Mouse (Mus musculus) heart, embryonic 11.5 days (tissue): ENCODE results near the gene Rpl3. TPM values are rescaled to one million over a fixed set of nuclear protein-coding genes. Genes with fewer than 3 reads are reported as not detected.
"Not testable (repeated sequence)": the region's sequence is repeated elsewhere in the genome, so short reads cannot be mapped to it uniquely, and the experiment has no call there.

ENCODE experiments used
- ATAC-seq: fragments of 200-750 bp; cut with Nextera tagmentation; replicated peaks from 2 replicates; pipeline ENCODE4 v1.8.0; 2017; ENCODE audit warnings: moderate library complexity; ENCODE audit not compliant: insufficient number of reproducible peaks, low FRiP score, low TSS enrichment
- H3K27ac ChIP-seq: fragments of 300-500 bp; sonication (generic); 2 replicates; pipeline ENCODE4 v1.5.1; 2014; ENCODE audit warnings: mild to moderate bottlenecking, low read depth, low read length
- H3K27me3 ChIP-seq: fragments of 300-500 bp; sonication (generic); 2 replicates; pipeline ENCODE4 v1.6.1; 2014; ENCODE audit warnings: mild to moderate bottlenecking, low read length, mixed read lengths; ENCODE audit not compliant: control insufficient read depth, insufficient read depth
- H3K36me3 ChIP-seq: fragments of 300-500 bp; sonication (generic); 2 replicates; pipeline ENCODE4 v1.6.1; 2014; ENCODE audit warnings: mild to moderate bottlenecking, low read length, moderate library complexity, mixed read lengths; ENCODE audit not compliant: control insufficient read depth, insufficient read depth
- H3K4me1 ChIP-seq: fragments of 300-500 bp; sonication (generic); 2 replicates; pipeline ENCODE4 v1.6.1; 2014; ENCODE audit warnings: low read length; ENCODE audit not compliant: control insufficient read depth, insufficient read depth
- H3K4me2 ChIP-seq: fragments of 300-500 bp; sonication (generic); 2 replicates; pipeline ENCODE4 v1.6.1; 2014; ENCODE audit warnings: mild to moderate bottlenecking, moderate library complexity
- H3K4me3 ChIP-seq: fragments of 300-500 bp; sonication (generic); 2 replicates; pipeline ENCODE4 v1.5.1; 2014; ENCODE audit warnings: low read depth, low read length
- H3K9ac ChIP-seq: fragments of 300-500 bp; sonication (generic); 2 replicates; pipeline ENCODE4 v1.6.1; 2014; ENCODE audit warnings: mild to moderate bottlenecking, low read depth, low read length, moderate library complexity
- H3K9me3 ChIP-seq: fragments of 300-500 bp; sonication (generic); replicated peaks from 2 replicates; pipeline ENCODE4 v1.6.1; 2016; ENCODE audit warnings: low read length; ENCODE audit not compliant: control insufficient read depth
- WGBS: fragments of 180-500 bp; shearing (Covaris S2); extraction: QIAGEN DNeasy Blood & Tissue Kit; methylation state at CpG from one replicate; pipeline ENCODE4 v1.1.7; 2014; ENCODE audit not compliant: insufficient replicate concordance; 5-methylcytosine and 5-hydroxymethylcytosine counted together
- polyA plus RNA-seq: library from polyadenylated mRNA; unstranded; fragments of >200 nt; fragmentation: Nextera tagmentation; extraction: Ambion mirVana; gene quantifications from 2 replicates; pipeline ENCODE4 v1.2.1, GENCODE M21; 2014

Rpl3 gene
- polyA plus RNA-seq, 1 experiment from 2014 or later: 879 TPM

DNA sequence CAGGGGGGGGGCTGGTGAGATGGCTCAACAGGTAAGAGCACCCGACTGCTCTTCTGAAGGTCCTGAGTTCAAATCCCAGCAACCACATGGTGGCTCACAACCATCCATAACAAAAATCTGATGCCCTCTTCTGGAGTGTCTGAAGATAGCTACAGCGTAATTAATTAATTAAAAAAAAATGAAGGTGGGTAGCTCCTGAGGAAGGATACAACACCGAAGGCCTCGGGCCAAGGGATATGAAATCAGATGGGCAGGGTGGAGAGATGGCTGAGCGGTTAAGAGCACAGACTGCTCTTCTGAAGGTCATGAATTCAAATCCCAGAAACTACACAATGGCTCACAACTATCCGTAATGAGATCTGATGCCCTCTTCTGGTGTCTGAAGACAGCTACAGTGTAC is 30.8 kb upstream of the Rpl3 start:
- WGBS: 91% methylated on average over 6 of the region's 6 CpGs
- H3K27me3 ChIP-seq, ATAC-seq: not testable (repeated sequence)

GRCm38 (mm10) chr15:80121721-80122325 is 30.2 kb upstream of the Rpl3 start:
- ATAC-seq: no peak
- H3K9me3 ChIP-seq: no peaks in the 10 kb centered on the region
- H3K9ac ChIP-seq: no peak overlapping the region
- H3K4me2 ChIP-seq: no peak overlapping the region
- no peak overlapping the region for H3K4me3 ChIP-seq
- H3K4me1 ChIP-seq: no peaks in the 10 kb centered on the region
- 86% methylated on average over 9 of the region's 9 CpGs for WGBS
- no peaks in the 10 kb centered on the region; the same call in 1 of the 2 replicates for H3K27me3 ChIP-seq
- H3K36me3 ChIP-seq: no peaks in the 10 kb centered on the region
- no peak overlapping the region for H3K27ac ChIP-seq

More for the DNA sequence above, 30.8 kb upstream of the Rpl3 start:
- not testable (repeated sequence) for H3K4me3 ChIP-seq, H3K9me3 ChIP-seq, H3K27ac ChIP-seq, H3K36me3 ChIP-seq, H3K4me2 ChIP-seq, H3K4me1 ChIP-seq, H3K9ac ChIP-seq

- H3K9ac ChIP-seq: no peak overlapping the region
- WGBS: 90% methylated on average over 6 of the region's 6 CpGs
- H3K4me3 ChIP-seq: no peak overlapping the region
- H3K4me2 ChIP-seq: no peak overlapping the region
- no peaks in the 10 kb centered on the region; the same call in 1 of the 2 replicates for H3K27me3 ChIP-seq
- no peaks in the 10 kb centered on the region for H3K4me1 ChIP-seq
- H3K36me3 ChIP-seq: no peaks in the 10 kb centered on the region
- no peaks in the 10 kb centered on the region for H3K9me3 ChIP-seq
- no peak overlapping the region for H3K27ac ChIP-seq
- ATAC-seq: no peak
Measured at GRCm38 (mm10) chr15:80119076-80119475, 27.4 kb upstream of the Rpl3 start.

GRCm38 (mm10) chr15:80117154-80117553 is 25.5 kb upstream of the Rpl3 start:
- no peaks in the 10 kb centered on the region; the same call in 1 of the 2 replicates for H3K27me3 ChIP-seq
- no peaks in the 10 kb centered on the region for H3K4me1 ChIP-seq
- no peak for ATAC-seq
- no peak overlapping the region for H3K9ac ChIP-seq
- no peaks in the 10 kb centered on the region for H3K36me3 ChIP-seq
- no peaks in the 10 kb centered on the region for H3K9me3 ChIP-seq
- no peak overlapping the region for H3K4me2 ChIP-seq
- no peak overlapping the region for H3K4me3 ChIP-seq
- H3K27ac ChIP-seq: no peak overlapping the region
- 57% methylated on average over 8 of the region's 8 CpGs for WGBS

GRCm38 (mm10) chr15:80115866-80116794 is 24.5 kb upstream of the Rpl3 start:
- H3K4me1 ChIP-seq: no peaks in the 10 kb centered on the region
- no peak overlapping the region for H3K9ac ChIP-seq
- WGBS: 57% methylated on average over 13 of the region's 13 CpGs
- no peaks in the 10 kb centered on the region; the same call in 1 of the 2 replicates for H3K27me3 ChIP-seq
- H3K36me3 ChIP-seq: no peaks in the 10 kb centered on the region
- no peak for ATAC-seq
- no peaks in the 10 kb centered on the region for H3K9me3 ChIP-seq
- H3K27ac ChIP-seq: no peak overlapping the region
- H3K4me3 ChIP-seq: peak overlapping the region; percentile 19; the same call in 1 of the 2 replicates
- H3K4me2 ChIP-seq: peak overlapping the region; percentile 49

DNA sequence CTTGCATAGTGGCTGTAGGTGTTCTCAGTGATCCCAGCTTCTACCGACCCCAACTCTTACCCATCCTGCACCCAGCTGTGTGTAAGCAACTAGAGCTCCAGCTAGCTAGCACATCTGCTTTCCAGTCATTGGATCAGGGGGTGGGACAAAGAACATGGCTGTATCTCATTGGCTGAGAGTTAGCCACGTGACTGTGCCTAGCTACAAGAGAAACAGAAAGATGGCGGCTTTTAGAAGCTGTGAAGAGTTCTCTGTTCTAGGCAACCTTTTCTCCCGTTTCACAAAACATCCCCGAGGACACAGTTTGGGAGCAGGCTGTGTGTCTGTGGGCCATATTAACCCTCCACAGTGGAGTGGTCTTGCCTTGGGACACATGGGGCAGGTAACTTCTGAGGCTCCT is 23.6 kb upstream of the Rpl3 start:
- no peak for ATAC-seq
- Histone ChIP-seq H3K9ac (no peak overlapping the region), H3K27ac (no peak overlapping the region), H3K27me3 (no peaks in the 10 kb centered on the region; the same call in 1 of the 2 replicates), H3K36me3 (no peaks in the 10 kb centered on the region), H3K4me3 (peak overlapping the region; percentile 19; the same call in 1 of the 2 replicates), H3K4me2 (peak overlapping the region; percentile 49), H3K9me3 (no peaks in the 10 kb centered on the region), H3K4me1 (no peaks in the 10 kb centered on the region)
- WGBS: 58% methylated on average over 5 of the region's 5 CpGs

DNA sequence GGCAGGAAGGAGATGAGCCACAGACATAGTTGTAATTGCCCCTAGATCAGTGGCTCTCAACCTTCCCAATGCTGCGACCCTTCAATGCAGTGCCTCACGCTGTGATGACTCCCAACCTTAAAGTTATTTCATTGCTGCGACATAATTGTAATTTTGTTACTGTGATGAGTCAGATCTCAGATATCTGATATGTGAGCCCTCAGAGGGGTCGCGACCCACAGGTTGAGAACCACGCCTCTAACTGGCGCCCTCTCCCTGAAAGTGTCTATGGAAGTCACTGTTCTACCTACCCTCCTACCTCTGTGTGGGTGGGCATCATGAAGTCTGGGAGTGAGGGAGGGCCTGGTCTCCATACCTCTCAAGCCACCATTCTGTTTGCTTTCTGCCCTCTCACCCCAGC is 22.7 kb upstream of the Rpl3 start:
- no peaks in the 10 kb centered on the region for H3K9me3 ChIP-seq
- no peaks in the 10 kb centered on the region for H3K4me1 ChIP-seq
- no peaks in the 10 kb centered on the region for H3K27me3 ChIP-seq
- no peaks in the 10 kb centered on the region for H3K36me3 ChIP-seq
- no peak overlapping the region for H3K27ac ChIP-seq
- ATAC-seq: no peak
- H3K9ac ChIP-seq: no peak overlapping the region
- no peak overlapping the region for H3K4me2 ChIP-seq
- WGBS: 87% methylated on average over 7 of the region's 7 CpGs
- no peak overlapping the region for H3K4me3 ChIP-seq

DNA sequence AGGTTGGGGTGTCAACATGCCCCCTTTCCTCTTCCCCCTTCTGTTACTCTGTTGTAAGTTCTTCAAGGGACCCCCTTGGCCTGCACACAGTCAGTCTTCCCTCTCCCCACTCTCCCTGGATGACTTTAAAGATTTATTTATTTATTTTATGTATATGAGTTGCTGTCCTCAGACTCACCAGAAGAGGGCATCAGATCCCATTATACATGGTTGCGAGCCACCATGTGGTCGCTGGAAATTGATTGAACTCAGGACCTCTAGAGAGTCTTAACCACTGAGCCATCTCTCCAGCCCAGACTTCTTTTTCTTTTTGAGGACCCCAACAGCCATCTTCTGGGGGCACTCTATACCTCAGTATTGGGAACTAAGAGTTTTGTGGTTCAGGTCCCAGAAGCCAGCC is 20.8 kb upstream of the Rpl3 start:
- H3K27ac ChIP-seq: no peak overlapping the region
- ATAC-seq: no peak
- no peaks in the 10 kb centered on the region for H3K4me1 ChIP-seq
- H3K4me2 ChIP-seq: no peak overlapping the region
- no peaks in the 10 kb centered on the region for H3K9me3 ChIP-seq
- H3K4me3 ChIP-seq: no peak overlapping the region
- H3K36me3 ChIP-seq: no peaks in the 10 kb centered on the region
- no peaks in the 10 kb centered on the region for H3K27me3 ChIP-seq
- WGBS: 40% methylated on average over 2 of the region's 2 CpGs
- no peak overlapping the region for H3K9ac ChIP-seq
